Mouse (Mus musculus): ENCODE results near the gene Klhl10.

DNA sequence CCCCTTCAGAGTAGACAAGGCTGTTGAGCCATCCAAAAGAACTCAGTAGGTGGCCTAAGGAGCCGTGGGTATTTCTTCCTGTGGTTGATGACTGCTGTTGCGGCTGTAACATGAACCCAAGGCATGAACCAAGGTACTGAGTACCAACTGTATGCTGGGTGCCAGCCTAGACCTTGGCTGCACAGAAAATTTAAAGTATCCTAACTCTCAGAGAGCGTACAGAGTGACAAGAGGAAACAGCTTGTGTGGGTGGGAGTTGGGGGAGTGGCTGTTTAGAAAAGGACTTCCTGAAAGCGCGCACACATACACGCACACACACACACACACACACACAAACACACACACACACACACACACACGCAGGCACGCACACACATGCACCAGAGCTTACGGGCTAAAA is 42.4 kb upstream of the Klhl10 start:
- no peak for TF ChIP-seq CTCF (conservative IDR thresholded peaks at IDR 0.05; ENCODE audit: insufficient read depth, insufficient read length, low read depth, low read length)
- TF ChIP-seq POLR2A (IDR thresholded peaks at IDR 0.05; ENCODE audit: low read depth, low read length) = no peak

Data from kidney, adult 2 months (tissue).